Mouse (Mus musculus) thymus, postnatal 0 days (tissue): ENCODE measurements around the gene Sall4. TPM values are rescaled to one million over a fixed set of nuclear protein-coding genes. Genes with fewer than 3 reads are reported as not detected.

Experiments used
- DNase-seq: peaks from one replicate; pipeline ENCODE4 v3.0.0-alpha.2; 2015; ENCODE audit warnings: low spot score
- polyA plus RNA-seq: library from polyadenylated mRNA; unstranded; fragments of >200 nt; fragmentation: Nextera tagmentation; extraction: Ambion mirVana; gene quantifications from 2 replicates; pipeline ENCODE4 v1.2.1, GENCODE M21; 2015

Gene Sall4
- polyA plus RNA-seq, result not detected in 2 replicates

DNA sequence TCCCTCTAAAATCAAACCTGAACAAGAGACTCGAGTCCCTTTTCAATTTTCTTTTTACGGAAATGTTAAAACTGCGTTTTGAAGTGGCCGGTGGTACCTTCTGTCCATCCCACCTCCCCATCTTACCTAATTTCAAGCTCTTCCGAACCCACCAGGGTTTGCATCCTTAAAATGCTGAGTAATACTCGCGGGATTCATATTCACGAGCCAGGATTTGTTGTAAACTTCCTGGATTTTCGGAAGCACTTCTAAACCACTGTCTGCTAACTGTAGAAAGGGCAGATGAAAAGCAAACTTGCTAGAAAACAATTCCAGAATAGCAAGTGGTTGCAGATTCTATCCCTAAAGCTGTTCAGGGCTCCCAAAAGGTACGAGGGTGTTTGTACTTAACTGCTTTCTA is at the start of gene Sall4:
Sall4 (minus strand) TSS at position 362 of the 400 bp plus-strand sequence.
- no peak for DNase-seq

DNA sequence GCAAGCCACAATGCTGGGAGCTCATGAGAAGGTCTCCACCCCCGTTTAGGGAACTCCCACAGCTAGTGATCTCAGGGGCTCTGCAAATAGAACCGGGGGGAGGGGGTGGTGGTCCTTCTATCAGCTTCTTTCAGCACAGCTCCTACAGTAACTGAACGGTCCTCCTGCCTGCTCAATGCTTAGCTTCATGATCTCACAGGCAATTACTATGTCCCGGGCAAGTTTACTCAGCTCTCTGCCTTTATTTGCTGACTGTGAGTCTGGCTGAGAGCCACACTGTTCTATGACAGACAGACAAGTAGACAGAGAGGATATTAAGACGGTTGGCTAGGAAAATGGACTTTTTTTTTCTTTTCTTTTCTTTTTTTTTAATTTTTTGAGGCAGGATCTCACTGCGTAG is 45.5 kb upstream of the Sall4 start:
- DNase-seq, result no peak

DNA sequence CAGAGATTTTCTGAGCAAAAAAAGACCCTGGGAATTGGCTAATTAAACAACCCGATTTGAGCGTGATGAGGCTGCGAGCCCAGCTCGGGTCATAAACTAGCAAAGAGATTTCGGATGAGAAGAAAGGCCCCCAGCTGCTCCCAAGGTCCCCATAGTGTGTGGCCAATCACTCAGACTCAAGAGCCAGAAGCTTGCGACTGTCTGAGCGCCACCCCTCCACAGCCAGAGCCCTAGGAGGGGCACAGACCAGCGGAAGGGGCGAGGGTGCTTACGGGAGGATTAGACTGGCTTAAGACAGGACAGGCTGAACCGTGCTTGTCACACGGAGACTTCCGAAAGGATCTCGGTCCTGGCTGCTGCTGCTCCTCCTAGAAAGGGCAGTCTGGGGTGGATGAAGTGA is 42.2 kb upstream of the Sall4 start:
- no peak for DNase-seq

DNA sequence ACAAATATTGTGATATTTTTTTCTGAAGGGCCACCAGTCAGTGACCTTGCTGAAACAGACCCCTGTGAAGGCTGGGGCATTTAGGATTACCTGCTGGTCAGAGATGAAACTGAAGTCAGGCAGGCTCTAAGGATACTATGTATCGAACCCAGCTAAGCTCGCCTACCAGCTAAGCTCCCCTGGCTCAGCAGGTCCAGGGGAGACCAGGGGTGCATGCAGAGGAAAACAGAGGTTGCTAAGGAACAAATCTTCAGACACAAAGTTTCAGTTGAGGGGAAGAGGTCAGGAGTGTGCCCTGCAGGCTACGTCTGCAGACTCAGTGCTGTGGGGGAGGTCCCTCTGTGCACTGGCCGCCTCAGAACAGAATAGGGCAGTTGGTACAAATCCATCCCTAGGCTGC is 39.9 kb upstream of the Sall4 start:
- DNase-seq, result no peak

DNA sequence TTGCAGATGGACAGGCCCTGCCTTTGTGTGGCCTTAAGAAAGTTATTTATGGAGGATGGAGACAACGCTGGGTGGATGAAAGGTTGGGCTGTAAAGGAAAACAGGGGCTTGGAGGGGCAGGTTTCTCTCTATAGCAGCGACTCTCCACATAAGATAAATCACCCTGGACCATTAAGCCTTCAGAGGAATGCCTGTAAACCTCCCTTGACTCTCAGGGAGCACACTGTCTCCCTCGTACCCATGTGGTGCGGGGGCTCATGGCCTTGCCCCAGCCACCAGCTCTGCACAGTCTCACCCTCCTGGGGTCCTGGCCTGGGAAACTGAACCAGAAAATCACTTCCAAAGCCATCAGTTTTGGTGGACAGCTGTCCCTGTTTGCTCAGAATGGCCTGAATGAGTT is 36.1 kb upstream of the Sall4 start:
- DNase-seq, result no peak

DNA sequence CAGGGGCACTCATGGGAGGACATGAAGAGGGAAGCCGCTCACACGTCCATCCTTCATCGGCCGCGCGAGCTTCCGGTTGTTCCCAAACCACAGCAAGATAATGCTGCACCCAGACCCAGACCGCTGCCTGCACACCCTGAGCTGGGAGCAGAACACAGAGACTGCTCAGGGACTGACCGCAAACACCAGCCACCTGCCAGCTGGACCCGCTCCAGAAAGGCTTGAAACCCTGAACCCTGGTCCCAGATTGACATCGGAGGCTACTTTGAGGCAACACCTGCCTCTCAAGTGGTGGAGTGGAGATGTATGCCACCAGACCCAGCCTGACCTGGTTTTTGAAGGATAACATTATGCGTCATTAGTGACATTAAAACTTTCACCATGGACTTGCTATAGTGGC is 31.6 kb upstream of the Sall4 start:
- no peak for DNase-seq

DNA sequence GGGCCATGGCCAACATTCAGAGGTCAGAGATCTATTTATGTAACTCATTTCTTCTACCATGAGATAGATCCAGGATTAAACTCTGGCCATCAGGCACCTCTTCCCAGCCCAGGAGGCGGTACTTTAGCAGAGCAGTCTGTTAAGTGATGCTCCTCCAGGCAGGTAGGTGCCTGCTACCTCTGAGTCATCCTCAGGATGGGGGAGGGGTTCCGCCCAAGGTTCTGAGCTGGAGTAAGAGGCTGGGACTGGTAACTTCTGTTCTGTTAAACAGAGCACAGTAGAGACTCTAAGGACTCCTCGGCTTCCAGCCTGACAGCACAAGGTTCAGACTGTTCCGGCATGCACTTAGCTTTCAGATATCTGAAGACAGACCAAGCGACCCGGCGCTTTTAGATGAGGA is 31.2 kb upstream of the Sall4 start:
- no peak for DNase-seq

DNA sequence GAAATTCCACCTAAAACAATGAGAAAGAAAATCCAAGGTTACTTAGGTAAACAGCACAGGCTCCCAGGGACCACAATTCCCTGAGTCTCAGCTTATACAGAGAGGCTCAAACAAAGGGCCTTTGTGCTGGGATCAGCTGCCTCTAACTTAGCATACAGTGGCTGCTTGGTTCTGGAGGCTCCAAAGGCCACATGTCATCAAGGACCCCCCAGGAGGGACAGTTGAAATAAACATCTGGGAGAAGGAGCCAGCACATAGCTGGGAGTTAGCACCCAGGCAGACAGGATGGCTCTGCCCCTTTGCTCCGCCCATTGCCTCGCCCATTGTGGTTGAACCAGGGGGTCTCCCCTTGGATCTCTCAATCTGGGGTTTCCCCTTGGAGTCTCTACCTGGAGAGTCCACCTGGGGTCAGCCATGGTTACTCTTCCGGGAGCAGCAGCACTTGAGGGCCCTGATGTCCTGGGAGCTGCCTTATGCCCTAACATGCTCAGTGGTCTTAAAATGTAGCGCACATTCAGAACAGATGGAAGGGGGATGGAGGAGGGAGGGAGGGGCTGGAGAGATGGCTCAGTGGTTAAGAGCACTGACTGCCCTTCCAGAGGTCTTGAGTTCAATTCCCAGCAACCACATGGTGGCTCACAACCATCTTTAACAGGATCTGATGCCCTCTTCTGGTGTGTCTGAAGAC is 23.5 kb upstream of the Sall4 start:
- DNase-seq, result no peak

DNA sequence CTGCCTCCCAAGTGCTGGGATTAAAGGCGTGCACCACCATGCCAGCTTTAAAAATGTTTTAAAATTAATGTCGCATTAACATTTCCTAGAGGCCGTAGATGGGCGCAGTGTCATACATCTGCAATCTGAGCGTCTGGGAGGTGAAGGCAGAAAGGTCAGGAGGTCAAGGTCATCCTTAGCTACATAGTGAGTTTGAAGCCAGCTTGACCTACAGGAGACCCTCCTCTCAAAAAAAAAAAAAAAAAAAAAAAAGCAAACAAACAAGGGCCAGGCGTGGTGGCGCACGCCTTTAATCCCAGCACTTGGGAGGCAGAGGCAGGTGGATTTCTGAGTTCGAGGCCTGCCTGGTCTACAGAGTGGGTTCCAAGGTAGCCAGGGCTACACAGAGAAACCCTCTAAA is 18.4 kb upstream of the Sall4 start:
- no peak for DNase-seq

DNA sequence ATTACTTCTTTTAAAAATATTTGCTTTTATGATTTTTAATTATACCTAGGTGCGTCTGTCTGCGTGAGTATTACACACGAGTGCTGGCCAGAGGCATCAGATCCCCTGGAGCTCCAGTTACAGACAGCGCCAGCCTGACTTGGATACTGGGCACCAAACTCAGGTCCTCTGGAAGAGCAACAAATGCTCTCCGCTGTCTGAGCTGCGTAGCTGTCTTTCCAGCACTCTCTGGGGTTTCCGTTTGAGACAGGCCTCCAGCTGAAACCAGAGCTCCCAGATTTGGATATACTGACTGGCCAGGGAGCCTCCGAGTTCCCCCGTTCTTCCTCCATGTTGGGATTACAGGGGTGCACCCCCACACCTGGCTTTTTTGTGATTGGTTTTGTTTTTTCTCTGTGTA is 12.9 kb upstream of the Sall4 start:
- DNase-seq, result no peak

DNA sequence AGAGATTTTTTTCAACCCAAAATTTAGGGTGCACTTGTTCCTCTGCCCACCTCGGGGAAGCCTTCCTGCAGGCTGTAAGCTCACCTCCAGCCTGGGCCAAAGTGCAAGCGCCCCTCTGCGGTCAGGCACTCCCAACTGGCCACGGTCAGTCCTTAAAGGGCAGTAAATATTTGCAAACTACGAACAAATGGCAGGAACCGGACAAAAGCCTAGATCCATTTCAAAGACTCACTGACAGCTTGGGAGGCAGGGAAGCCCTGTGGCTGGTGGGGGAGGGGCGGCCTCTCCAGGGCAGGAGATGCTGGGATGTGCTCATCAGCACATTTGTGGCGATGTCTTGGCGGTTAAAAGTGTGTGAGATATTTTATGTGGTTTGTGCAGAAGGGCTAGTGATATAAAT is 12.3 kb upstream of the Sall4 start:
- no peak for DNase-seq

DNA sequence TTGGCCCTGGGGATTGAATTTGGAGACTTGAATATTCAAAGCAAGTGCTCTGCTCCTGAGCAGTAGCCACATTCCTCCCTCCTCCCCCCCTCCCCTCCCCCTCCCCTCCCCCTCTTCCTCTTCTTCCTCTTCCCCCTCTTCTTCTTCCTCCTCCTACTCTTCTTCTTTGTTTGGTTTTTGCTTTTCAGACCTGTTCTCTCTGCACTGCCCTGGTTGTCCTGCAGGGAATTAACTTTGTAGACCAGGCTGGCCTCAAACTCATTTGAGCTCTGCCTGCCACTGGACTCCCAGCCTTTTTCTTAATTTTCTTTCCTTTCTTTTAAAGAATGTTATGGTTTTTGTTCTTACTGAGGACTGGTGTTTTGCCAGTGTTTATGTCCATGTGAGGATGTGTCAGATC is 9.7 kb upstream of the Sall4 start:
- no peak for DNase-seq

DNA sequence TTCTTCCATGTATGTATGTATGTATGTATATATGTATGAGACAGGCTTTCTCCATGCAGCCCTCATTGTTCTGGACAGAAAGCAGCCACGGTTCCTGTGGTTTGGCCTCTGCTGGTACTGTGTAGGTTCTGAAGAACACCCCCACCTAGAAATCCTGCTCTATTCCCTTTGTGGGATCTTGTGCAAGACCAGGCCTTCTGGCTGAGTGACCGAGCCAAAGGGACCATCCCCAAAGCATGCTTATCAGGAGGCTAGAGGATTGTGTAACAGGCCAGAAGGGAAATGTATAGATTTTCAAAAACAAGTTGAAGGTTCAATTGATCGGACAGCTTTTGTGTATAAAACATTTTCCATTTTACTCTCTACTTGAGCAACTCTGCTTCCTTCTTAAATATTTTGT is 8.5 kb upstream of the Sall4 start:
- DNase-seq, result no peak

DNA sequence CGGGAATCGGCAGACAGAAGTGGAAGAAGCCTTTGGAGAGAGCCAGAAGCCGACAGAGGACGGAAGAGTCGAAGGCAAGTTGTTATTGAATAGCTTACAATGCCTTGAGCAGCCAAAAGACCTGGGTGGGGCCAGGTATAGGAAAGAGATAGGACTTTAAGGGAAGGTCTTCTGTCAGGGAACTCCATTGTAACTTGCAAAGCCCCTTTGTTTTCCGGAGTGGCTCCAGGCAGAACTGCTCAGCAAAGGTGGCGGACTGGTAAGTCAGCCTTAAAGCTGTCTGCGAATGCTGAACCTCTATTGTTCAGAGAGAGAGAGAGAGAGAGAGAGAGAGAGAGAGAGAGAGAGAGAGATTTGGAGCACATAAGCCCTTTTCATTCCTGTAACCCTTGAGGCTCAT is 1.5 kb upstream of the Sall4 start:
- DNase-seq, result no peak

DNA sequence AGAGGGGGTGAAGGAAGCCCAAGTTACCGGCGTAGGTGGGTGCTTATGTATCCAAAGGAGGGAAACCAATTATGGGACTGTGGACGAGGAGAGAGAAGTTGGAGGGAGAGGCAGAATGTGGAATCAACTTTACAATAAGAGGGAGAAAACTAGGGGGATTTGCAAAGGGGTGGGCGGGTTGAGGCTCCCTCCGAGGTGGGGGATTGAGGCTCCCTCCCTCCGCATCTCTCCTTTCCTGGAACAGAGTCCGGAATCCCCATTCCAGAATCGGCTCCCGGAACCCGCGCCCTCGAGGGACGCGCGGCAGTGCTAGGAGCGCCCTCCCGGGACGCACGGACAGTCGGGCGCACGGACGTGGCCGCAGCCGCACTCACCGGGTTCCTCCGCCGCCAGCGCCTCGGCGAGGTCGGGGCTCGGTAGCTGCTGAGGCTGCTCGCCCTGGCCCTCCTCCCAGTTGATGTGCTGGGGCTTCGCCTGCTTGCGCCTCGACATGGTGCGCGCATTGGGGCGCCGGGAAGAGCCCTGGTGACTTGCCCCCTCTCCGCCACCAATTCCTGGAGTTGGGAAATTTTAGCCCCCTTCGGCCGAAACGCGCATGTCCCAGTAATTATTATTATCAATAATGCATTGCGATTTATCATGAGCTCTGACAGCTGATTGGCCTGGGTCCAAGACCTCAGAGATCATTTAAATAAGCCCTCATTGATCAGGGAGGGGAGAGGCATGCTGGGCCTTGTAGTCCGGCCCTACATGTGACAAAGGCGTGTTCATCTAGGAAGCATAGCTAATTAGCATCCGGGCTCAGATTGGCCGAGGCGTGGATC is 993 bp downstream of the Sall4 start:
- no peak for DNase-seq

DNA sequence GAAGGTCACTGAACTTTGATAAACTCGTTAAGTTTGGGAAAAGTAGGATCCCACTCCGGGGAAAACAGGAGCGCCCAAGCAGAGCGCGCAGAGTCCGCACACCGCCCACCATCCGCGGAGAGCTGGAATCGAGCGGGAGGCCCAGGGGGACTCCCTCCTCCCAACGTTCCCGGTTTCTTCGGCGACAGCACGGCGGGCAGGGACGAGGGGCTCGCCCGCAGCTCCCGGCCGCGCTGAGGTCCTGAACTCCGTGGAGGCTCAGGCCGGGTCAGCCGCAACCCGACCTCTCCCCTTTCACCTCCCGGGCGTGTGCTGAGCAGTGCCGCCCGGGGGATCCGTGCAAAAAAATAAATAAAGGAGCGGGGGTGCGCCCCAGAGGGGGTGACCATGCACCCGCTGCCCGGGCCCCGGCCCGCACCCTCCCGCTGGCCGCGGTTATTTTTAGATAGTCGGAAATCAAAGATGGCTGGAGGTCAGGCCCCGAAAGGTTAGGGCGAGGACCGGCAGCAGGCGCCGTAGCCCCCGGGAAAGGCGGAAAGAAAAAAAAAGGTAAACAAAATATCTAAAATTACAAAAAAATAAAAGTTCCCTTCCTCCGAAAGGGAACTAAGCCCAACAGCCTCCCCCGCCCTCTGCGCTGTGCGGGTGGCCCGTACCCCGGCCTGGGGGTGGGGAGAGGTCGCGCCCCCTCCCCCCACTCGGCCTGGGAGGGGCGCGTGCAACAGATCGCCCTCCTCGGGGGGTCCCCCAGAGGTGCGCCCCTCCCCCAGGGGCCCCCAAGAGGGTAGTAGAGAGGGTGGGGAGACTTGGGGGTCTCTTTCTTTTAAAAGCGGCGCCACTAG is 1.8 kb downstream of the Sall4 start:
- no peak for DNase-seq

DNA sequence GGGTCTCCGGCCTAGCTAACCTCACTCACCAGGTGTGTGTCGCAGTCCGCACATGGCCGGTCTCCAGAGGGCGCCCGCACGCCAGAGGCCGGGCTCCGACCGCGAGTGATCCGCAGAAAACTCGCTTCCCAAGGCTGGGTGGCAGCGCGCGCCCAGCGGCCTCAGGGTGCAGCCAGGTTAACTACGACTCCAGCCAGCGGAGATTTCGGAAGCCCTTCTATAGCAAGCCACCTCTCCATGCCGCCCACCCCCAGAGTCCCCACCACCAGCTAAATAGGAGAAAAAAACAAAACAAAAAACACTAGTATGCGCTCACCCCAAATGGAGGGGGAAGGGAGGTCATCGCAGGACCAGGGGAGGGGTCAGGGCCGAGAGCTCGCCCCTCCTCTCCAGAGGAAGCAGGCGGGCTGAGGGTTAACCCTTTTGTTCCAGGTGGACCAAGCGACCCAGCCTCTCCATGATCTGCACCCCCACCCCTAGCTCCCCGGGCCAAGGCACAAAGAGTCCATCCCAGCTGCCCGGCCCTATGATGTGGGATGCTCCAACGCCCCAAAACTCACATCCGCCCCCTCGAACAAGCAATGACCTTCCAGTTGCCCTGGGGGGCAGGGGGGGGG is 2.6 kb downstream of the Sall4 start:
- peak; percentile 19 for DNase-seq

DNA sequence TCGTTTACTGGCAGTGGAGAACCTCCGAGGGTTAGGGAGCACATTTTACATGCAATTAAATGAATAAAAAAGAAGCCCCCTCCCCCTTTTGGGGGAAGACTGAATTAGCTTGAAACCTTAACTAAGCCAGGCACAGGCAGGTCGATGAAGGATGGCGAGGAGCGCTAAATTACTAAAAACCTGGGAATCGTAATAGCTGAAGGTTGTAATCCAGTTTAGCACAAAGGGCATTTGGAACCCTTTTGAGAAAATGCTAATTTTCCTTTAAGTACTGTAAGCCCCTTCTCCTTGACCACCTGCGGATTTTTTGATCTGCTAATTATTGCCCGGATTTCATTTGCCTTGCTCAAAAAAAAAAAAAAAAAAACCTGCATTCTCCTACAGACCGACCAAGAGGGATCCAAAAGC is 3.3 kb downstream of the Sall4 start:
- no peak for DNase-seq

DNA sequence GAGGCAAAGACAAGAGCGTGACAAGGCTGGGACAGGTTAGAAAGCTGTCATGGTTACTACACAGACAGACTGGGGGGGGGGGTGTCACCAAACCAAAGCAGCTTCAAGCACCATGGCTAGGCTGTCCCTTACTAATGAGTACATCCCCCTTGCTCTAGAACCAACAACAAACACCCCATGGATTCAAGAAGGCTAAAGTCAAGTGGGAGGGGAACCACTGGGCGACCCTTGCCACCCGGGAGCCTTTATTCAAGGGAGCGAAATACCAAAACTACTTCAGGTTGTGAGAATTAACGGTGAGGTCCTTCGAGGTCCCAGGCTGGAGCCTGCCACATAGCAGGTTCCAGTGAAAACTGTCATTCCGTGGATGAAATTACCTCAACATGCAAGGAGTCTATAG is 4.0 kb downstream of the Sall4 start:
- no peak for DNase-seq

DNA sequence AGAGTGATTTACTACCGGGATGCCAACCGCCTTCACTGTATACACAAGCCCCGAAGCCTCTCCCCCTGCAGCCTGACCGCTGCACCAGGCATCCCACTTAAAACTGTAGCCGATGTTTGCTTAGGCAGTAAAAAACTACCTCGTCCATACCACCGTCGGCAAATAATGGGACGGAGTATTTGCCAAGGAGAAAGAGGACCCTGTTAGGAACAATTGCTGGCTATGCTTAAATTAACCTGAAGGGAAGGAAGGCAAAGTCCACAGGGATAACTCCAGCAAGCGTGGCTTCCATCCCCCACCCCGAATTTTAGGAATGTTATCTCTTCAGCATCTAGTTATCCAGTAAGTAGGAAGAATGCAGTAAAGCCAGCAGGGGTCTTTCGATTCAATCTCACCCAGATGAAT is 5.3 kb downstream of the Sall4 start:
- DNase-seq, result no peak

DNA sequence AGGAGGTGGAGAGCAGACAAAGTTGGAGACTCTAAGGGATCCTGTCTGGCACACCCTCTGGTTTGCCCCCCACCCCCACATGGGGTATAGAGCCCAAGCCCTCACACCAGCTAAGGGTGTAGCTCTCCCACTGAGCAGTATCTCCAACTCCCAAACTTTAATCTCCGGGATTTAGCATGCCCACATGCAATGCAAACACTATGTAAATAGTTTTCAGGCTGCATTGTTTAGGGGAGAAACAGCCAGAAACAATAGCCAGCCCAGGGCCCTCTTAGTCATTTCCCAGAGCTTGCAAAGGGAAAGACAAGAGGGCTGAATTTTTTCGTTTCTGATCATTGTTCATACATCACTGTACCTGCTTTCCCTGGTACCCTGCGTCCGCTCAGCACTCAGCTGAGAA is 5.8 kb downstream of the Sall4 start:
- DNase-seq, result no peak

DNA sequence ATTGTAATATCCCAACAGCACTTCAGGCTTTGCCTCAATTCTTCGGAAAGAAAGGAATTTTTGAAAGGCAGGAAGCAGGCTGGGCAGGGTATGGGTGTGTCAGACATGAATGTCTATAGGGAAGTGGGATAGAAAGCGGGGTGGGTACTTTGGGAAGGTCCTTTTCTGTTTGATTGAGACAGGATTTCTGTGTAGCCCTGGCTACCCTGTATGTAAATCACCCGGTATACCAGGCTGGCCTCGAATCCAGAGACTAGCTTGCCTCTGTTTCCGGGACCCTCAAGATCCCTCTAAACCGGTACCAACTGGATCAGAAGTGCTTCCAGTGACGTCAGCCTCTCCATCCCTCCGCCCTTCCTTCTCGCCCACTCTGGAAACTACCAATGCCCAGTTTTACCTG is 6.6 kb downstream of the Sall4 start:
- no peak for DNase-seq
